Mouse (Mus musculus): ENCODE measurements at regions not wholly inside any gene's neighbourhood (a gene's known extent, or its start where the extent isn't known, plus 50 kb on each side); places are given as distances from the start of the nearest gene placed in this dataset.

DNA sequence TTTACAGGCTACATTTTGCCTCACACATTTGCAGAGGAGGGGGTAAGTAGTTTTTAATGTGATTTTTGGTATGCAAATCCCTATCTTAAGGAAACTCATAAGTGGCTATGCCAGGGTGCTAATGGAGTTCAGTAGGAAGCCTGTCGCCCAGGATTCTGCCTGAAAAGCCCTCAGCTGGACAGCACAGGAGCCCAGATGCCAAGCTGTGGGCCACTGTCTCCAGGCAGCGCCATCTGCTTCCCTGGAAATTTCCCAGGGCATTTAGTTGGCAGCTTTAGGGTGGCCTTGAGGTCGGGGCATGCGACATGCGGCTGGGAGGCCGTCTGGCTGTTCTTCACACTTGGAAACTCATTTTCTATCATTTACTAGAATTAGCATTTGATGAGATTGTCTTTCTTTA, 127.3 kb upstream of the Prr30 start:
- Histone ChIP-seq H3K4me1 (replicated peaks) (peaks cover 24% of the 10 kb centered on the region), H3K27ac (no peak overlapping the region), H3K9me3 (no peaks in the 10 kb centered on the region), H3K36me3 (no peaks in the 10 kb centered on the region), H3K4me3 (no peak overlapping the region), H3K27me3 (ENCODE audit: insufficient read depth, poor library complexity, severe bottlenecking) (no peaks in the 10 kb centered on the region)
- peak; percentile 31 for DNase-seq (ENCODE audit: low spot score)
- WGBS, result 71% methylated on average over 6 of the region's 6 CpGs

DNA sequence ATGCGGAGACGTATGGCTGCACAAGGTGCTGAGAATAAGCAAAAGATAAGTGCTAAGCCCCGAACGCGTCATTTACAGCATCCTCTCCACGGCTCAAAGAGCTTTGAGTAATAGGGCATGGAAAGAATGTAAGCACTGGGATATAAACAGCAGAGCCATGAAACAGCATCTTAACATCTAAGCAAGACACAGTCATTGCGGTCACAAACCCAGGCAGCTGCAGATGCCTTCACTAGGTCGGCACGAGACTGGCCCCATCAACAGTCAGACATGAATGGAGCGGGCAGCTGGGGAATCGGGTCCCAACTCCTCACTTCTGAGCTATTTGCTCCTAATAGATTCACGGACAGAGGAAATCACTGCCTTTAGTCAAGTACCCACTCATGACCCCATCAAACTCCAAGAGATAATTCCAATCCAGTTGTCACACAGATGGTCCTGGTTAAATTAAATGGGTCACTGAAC, 126.4 kb upstream of the Prr30 start:
- peaks cover 16% of the 10 kb centered on the region for H3K4me1 ChIP-seq (replicated peaks)
- 71% methylated on average over 12 of the region's 12 CpGs for WGBS
- no peaks in the 10 kb centered on the region for H3K36me3 ChIP-seq
- no peak overlapping the region for H3K4me3 ChIP-seq
- no peak for DNase-seq (ENCODE audit: low spot score)
- H3K27me3 ChIP-seq (ENCODE audit: insufficient read depth, poor library complexity, severe bottlenecking), result no peaks in the 10 kb centered on the region
- H3K9me3 ChIP-seq, result no peaks in the 10 kb centered on the region
- no peak overlapping the region for H3K27ac ChIP-seq

DNA sequence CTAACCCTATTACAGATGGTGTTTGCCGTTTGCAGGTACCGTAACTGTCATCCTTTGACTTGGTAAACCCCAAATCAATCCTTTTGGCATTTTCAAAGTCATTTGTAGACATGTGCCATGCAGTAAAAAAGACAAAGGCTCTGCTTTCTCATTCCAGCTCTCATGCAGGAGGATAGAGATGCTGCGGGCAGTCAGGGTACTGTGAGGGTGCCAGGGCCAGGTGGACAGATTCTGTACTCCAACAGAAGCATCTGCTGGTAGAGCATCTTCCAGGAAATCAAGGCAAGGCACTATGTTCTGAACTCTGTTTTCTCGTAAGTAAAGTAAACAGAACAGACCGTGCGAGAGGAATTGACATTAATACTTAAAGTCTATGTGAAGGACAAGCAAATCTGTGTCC, 123.2 kb upstream of the Prr30 start:
- Histone ChIP-seq H3K27me3 (ENCODE audit: insufficient read depth, poor library complexity, severe bottlenecking) (no peaks in the 10 kb centered on the region), H3K4me1 (replicated peaks) (peaks cover 16% of the 10 kb centered on the region), H3K9me3 (no peaks in the 10 kb centered on the region), H3K4me3 (no peak overlapping the region), H3K36me3 (no peaks in the 10 kb centered on the region), H3K27ac (no peak overlapping the region)
- 94% methylated on average over 6 of the region's 6 CpGs for WGBS
- DNase-seq (ENCODE audit: low spot score), result no peak

DNA sequence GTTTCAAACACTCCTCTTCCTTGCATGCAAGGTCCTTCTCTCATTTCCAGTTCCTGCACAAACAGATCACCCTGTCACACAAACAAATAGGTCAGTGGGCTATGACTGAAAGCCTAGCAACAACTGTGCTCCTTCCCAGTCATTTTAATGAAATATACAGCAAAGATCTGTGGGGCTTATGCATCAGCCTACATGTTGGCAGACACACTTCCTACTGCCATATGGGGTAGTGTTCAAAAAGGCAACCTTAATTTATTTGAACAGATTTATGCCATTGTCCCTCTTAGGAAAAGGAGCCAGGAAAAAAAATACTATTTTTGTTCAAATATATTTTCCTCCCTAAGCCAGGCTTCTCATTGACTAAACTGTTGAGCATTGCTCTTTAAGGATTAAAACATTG, 107.8 kb upstream of the Prr30 start:
- no peak for DNase-seq (ENCODE audit: low spot score)
- H3K4me3 ChIP-seq, result no peak overlapping the region

DNA sequence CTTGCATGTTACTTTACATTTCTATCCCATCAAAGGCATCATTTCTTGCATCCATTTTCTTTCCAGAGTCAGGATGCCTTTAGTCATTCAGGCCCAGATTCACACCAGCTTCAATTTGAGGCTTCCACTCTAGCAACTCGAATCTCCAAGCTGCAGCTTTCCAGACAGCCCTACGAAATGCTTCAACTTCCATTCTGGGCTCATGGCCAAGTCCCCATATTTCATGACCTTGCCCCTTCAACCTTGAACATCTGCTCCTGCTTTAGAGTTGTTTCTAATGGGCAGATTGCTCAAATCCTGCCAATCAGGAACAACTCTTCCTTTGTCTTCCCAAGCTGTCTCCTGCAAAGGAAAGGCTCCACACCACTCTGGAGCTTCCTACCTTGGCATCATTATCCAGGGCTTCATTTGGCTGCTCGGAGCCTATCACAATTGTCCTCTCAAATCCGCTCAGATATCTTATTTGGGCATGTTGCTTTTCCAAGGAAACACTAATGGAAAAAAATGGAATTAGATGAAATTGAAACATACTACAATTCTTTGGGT, 104.4 kb upstream of the Prr30 start:
- WGBS, result 84% methylated on average over 4 of the region's 4 CpGs
- H3K27me3 ChIP-seq (ENCODE audit: insufficient read depth, poor library complexity, severe bottlenecking), result no peaks in the 10 kb centered on the region
- no peak overlapping the region for H3K27ac ChIP-seq
- DNase-seq (ENCODE audit: low spot score), result no peak
- no peaks in the 10 kb centered on the region for H3K4me1 ChIP-seq (replicated peaks)
- H3K9me3 ChIP-seq, result no peaks in the 10 kb centered on the region
- H3K4me3 ChIP-seq, result no peak overlapping the region
- no peaks in the 10 kb centered on the region for H3K36me3 ChIP-seq

More for the DNA sequence above, 107.8 kb upstream of the Prr30 start:
- Histone ChIP-seq H3K27ac (no peak overlapping the region), H3K36me3 (no peaks in the 10 kb centered on the region), H3K27me3 (ENCODE audit: insufficient read depth, poor library complexity, severe bottlenecking) (no peaks in the 10 kb centered on the region), H3K9me3 (no peaks in the 10 kb centered on the region), H3K4me1 (replicated peaks) (no peaks in the 10 kb centered on the region)

DNA sequence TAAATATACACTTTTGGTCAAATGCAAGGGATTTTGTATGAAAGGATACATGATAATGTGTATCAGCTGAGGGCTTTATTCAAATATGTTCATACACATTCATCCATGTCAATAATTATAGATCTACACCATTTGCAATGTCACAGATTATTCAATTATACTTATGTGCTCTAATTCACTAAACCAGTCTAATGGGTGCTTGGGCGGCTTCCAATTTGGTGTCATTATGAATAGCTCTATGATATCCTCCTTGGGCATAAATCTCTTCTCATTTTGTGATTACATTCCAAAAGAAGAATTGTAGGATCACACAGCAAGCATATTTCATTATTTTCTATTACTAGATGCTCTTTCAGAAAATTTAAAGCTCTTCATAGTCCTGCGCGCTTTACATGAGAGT, 97.7 kb upstream of the Prr30 start:
- Histone ChIP-seq H3K36me3 (no peaks in the 10 kb centered on the region), H3K9me3 (no peaks in the 10 kb centered on the region), H3K27ac (no peak overlapping the region), H3K4me3 (no peak overlapping the region), H3K27me3 (ENCODE audit: insufficient read depth, poor library complexity, severe bottlenecking) (no peaks in the 10 kb centered on the region), H3K4me1 (replicated peaks) (peaks cover under 1% of the 10 kb centered on the region; the same call in 1 of the 2 replicates)
- WGBS, result 97% methylated on average over 3 of the region's 3 CpGs
- no peak for DNase-seq (ENCODE audit: low spot score)

DNA sequence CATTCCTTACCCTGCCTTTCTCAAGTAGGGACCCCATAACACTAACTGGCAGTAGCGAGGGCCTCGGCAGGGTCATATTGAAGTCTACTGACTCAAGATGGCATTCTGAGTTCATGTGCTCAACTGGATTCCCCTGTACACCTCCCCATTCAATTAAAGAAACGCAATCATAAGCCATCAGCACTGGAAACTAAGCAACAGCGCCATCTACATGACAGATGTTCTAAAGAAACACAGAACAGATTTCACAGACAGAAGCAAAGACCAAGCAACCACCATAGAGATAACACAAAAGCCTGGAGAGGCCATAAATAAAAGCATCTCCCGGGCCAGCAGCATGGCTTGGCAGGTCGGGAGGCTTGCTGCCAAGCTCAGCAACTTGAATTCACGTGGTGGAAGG, 94.6 kb upstream of the Prr30 start:
- H3K4me1 ChIP-seq (replicated peaks), result peaks cover 4% of the 10 kb centered on the region; the same call in 1 of the 2 replicates
- DNase-seq (ENCODE audit: low spot score), result peak; percentile 14
- WGBS, result 35% methylated on average over 7 of the region's 7 CpGs
- H3K9me3 ChIP-seq, result no peaks in the 10 kb centered on the region
- no peaks in the 10 kb centered on the region for H3K27me3 ChIP-seq (ENCODE audit: insufficient read depth, poor library complexity, severe bottlenecking)
- H3K36me3 ChIP-seq, result no peaks in the 10 kb centered on the region
- H3K4me3 ChIP-seq, result no peak overlapping the region
- H3K27ac ChIP-seq, result no peak overlapping the region; the same call in 1 of the 2 replicates

DNA sequence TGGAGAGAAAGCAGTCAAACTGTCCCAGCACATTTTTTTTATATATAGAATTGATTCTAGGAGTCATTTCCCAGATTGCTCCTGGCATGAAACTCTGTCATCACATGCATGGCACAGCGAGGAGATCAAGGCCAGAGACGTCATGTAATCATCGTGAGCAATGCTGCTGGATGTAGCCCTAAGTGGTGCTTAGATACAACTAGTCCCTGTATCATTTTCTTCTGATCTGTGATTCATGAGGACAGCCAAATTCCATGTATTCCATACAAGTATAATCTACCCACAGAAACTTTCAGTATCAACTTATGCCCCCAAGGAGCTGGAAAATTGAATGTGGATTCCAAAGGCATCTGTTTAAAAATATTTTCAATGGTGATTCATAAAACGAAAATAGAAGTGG, 87.6 kb upstream of the Prr30 start:
- DNase-seq (ENCODE audit: low spot score), result no peak
- H3K36me3 ChIP-seq, result no peaks in the 10 kb centered on the region
- H3K4me1 ChIP-seq (replicated peaks), result peaks cover 2% of the 10 kb centered on the region; the same call in 1 of the 2 replicates
- no peak overlapping the region for H3K4me3 ChIP-seq
- no peaks in the 10 kb centered on the region for H3K27me3 ChIP-seq (ENCODE audit: insufficient read depth, poor library complexity, severe bottlenecking)
- H3K27ac ChIP-seq, result no peak overlapping the region
- 93% methylated on average over 4 of the region's 4 CpGs for WGBS
- no peaks in the 10 kb centered on the region for H3K9me3 ChIP-seq

DNA sequence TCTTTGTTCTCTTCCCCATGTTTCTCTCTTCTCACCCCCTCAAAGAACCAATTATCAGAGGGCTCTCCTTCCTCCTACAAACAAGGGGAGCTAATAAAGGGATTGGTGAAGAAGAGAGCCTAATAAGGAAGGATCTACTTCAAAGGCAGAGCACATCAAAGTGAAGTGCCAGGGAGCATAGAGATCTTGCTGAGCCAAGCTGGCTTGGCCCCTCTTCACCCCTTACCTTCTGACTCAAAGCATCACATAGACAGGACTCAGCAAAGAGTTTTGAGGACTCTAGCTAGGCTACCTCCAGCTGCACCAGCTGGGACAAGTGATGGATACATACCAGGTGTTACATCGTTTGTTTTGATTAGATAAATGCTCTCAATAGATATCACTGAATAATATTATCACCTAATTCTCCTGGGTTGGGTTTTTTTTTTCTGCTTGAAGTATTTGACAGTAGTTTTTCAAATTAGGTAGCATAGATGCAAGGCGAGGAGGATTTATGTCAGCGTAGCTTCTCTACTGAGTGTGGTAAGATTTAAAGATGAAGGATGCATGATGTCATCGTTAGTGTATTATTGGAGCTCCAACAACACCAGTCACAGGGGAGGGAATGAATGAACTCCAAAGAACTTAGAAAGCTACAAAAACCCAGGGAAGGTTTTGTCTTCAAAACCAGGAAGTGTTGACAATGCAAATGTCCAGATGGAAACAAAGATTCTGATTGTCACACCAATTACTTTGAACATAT, 69.1 kb upstream of the Prr30 start:
- WGBS, result 67% methylated on average over 4 of the region's 4 CpGs
- H3K27ac ChIP-seq, result no peak overlapping the region

DNA sequence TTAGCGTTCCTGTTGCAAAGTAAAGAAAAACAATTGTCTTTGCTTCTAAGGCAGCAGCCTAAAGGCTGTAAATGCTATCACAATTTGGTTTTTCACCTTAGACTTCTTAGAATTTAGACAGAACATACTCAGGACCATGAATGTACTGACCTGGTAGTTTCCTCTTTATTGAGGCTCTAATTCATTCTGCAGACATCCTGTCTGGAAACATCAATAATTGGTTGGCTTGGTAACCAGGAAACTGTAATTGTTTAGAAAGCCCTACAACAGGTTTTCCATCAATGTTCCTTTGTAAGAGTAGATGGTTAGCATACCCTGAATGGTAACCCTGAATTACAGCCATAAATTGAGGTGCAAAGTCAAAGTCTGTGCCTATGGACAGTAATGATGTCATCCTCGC, 67.4 kb upstream of the Prr30 start:
- no peaks in the 10 kb centered on the region for H3K27me3 ChIP-seq (ENCODE audit: insufficient read depth, poor library complexity, severe bottlenecking)
- H3K9me3 ChIP-seq, result no peaks in the 10 kb centered on the region
- H3K36me3 ChIP-seq, result no peaks in the 10 kb centered on the region
- peaks cover 7% of the 10 kb centered on the region; the same call in 1 of the 2 replicates for H3K4me1 ChIP-seq (replicated peaks)
- DNase-seq (ENCODE audit: low spot score), result no peak
- 89% methylated on average over 2 of the region's 2 CpGs for WGBS
- H3K27ac ChIP-seq, result no peak overlapping the region
- no peak overlapping the region for H3K4me3 ChIP-seq

More for the DNA sequence above, 69.1 kb upstream of the Prr30 start:
- Histone ChIP-seq H3K36me3 (no peaks in the 10 kb centered on the region), H3K4me3 (no peak overlapping the region), H3K4me1 (replicated peaks) (peaks cover 7% of the 10 kb centered on the region; the same call in 1 of the 2 replicates), H3K27me3 (ENCODE audit: insufficient read depth, poor library complexity, severe bottlenecking) (no peaks in the 10 kb centered on the region), H3K9me3 (no peaks in the 10 kb centered on the region)
- no peak for DNase-seq (ENCODE audit: low spot score)
